Mouse (Mus musculus): ENCODE measurements around the gene Aldoart2. TPM values are rescaled to one million over a fixed set of nuclear protein-coding genes. Genes with fewer than 3 reads are reported as not detected.
"Not testable (repeated sequence)": the region's sequence is repeated elsewhere in the genome, so short reads cannot be mapped to it uniquely, and the experiment has no call there.

The Aldoart2 gene
- total RNA-seq, 2 experiments from 2014 or later = 0.20 TPM; not detected in 1

- DNase-seq = no peak
Measured at GRCm38 (mm10) chr12:55573794-55574193, 8.8 kb downstream of the Aldoart2 start.

GRCm38 (mm10) chr12:55586936-55587335 lies 21.9 kb downstream of the Aldoart2 start:
- not testable (repeated sequence) for DNase-seq

- no peak for DNase-seq
Measured at GRCm38 (mm10) chr12:55598537-55598886, 33.5 kb downstream of the Aldoart2 start.

GRCm38 (mm10) chr12:55598887-55599561 lies 34.0 kb downstream of the Aldoart2 start, which contains the start of gene Insm2:
TSS of gene Insm2 (plus strand) at chr12:55599427.
- no peak for DNase-seq

GRCm38 (mm10) chr12:55599639-55600502 lies 34.8 kb downstream of the Aldoart2 start:
- peak; percentile 28 for DNase-seq

- DNase-seq = no peak
Measured at GRCm38 (mm10) chr12:55600503-55600994, 35.5 kb downstream of the Aldoart2 start.

GRCm38 (mm10) chr12:55604411-55604810 lies 39.4 kb downstream of the Aldoart2 start:
- DNase-seq = no peak

GRCm38 (mm10) chr12:55607902-55608301 lies 42.9 kb downstream of the Aldoart2 start:
- no peak for DNase-seq

- DNase-seq = no peak
Measured at GRCm38 (mm10) chr12:55610812-55611211, 45.8 kb downstream of the Aldoart2 start.

Other genes starting within 250 kb of the Aldoart2 start
- gene Psma6, start 181.0 kb upstream of the Aldoart2 start, total RNA-seq (2021) = 100 to 1,000 TPM; 140 to 155 TPM
- gene Nfkbia, start 72.6 kb upstream of the Aldoart2 start, total RNA-seq (2021) = 10 to 100 TPM; 17.8 to 20.8 TPM
- not detected for gene Insm2, start 34.2 kb downstream of the Aldoart2 start, total RNA-seq (2021)

Data from gastrocnemius, postnatal 25 days (tissue).